Mouse (Mus musculus) lung, postnatal 0 days (tissue): Measurements from ENCODE around the gene Aes. TPM values are rescaled to one million over a fixed set of nuclear protein-coding genes. Genes with fewer than 3 reads are reported as not detected.
A peak's percentile ranks its signal among the peaks of the same experiment; 100 is the strongest.

Experiments used
- ATAC-seq: fragments of 200-750 bp; cut with Nextera tagmentation; 2 replicates; pipeline ENCODE4 v1.8.0; 2017; ENCODE audit warnings: moderate library complexity
- DNase-seq: peaks from one replicate; pipeline ENCODE4 v3.0.0-alpha.2; 2016; ENCODE audit warnings: low spot score
- H3K27ac ChIP-seq: fragments of 300-500 bp; sonication (generic); 2 replicates; pipeline ENCODE4 v1.5.1; 2014; ENCODE audit warnings: antibody characterized with exemption, mild to moderate bottlenecking, low read length, mixed read lengths
- H3K27me3 ChIP-seq: fragments of 300-500 bp; sonication (generic); replicated peaks from 2 replicates; pipeline ENCODE4 v1.6.1; 2014; ENCODE audit warnings: low read length, mixed read lengths; ENCODE audit not compliant: insufficient read depth
- H3K36me3 ChIP-seq: fragments of 300-500 bp; sonication (generic); 2 replicates; pipeline ENCODE4 v1.6.1; 2014; ENCODE audit warnings: low read length, mixed read lengths; ENCODE audit not compliant: insufficient read depth
- H3K4me1 ChIP-seq: fragments of 300-500 bp; sonication (generic); 2 replicates; pipeline ENCODE4 v1.6.1; 2014; ENCODE audit warnings: antibody characterized with exemption, low read depth, low read length, mixed read lengths; ENCODE audit not compliant: insufficient read depth
- H3K4me2 ChIP-seq: fragments of 300-500 bp; sonication (generic); replicated peaks from 2 replicates; pipeline ENCODE4 v1.6.1; 2014; ENCODE audit warnings: low read depth, mild to moderate bottlenecking, low read length, moderate library complexity, mixed read lengths
- H3K4me3 ChIP-seq: fragments of 300-500 bp; sonication (generic); 2 replicates; pipeline ENCODE4 v1.5.1; 2014; ENCODE audit warnings: low read depth, low read length
- H3K9ac ChIP-seq: fragments of 300-500 bp; sonication (generic); replicated peaks from 2 replicates; pipeline ENCODE4 v1.6.1; 2014; ENCODE audit warnings: low read depth, mild to moderate bottlenecking
- H3K9me3 ChIP-seq: fragments of 300-500 bp; sonication (generic); 2 replicates; pipeline ENCODE4 v1.6.1; 2016; ENCODE audit warnings: low read length, mixed read lengths
- CTCF ChIP-seq: IDR thresholded peaks from 2 replicates; pipeline ENCODE4 v1.5.1; 2016; ENCODE audit warnings: antibody characterized with exemption, mild to moderate bottlenecking
- EP300 ChIP-seq: IDR thresholded peaks from 2 replicates; pipeline ENCODE4 v1.6.1; 2016; ENCODE audit warnings: antibody characterized with exemption, mild to moderate bottlenecking, control low read depth
- WGBS: fragments of 180-500 bp; shearing (Covaris S2); extraction: QIAGEN DNeasy Blood & Tissue Kit; methylation state at CpG from one replicate; pipeline ENCODE4 v1.1.7; 2014; 5-methylcytosine and 5-hydroxymethylcytosine counted together
- polyA plus RNA-seq: library from polyadenylated mRNA; unstranded; fragments of >200 nt; fragmentation: Nextera tagmentation; extraction: Ambion mirVana; gene quantifications from 2 replicates; pipeline ENCODE4 v1.2.1, GENCODE M21; 2015

The Aes gene
- polyA plus RNA-seq, 1 experiment from 2014 or later, result 473 TPM

DNA sequence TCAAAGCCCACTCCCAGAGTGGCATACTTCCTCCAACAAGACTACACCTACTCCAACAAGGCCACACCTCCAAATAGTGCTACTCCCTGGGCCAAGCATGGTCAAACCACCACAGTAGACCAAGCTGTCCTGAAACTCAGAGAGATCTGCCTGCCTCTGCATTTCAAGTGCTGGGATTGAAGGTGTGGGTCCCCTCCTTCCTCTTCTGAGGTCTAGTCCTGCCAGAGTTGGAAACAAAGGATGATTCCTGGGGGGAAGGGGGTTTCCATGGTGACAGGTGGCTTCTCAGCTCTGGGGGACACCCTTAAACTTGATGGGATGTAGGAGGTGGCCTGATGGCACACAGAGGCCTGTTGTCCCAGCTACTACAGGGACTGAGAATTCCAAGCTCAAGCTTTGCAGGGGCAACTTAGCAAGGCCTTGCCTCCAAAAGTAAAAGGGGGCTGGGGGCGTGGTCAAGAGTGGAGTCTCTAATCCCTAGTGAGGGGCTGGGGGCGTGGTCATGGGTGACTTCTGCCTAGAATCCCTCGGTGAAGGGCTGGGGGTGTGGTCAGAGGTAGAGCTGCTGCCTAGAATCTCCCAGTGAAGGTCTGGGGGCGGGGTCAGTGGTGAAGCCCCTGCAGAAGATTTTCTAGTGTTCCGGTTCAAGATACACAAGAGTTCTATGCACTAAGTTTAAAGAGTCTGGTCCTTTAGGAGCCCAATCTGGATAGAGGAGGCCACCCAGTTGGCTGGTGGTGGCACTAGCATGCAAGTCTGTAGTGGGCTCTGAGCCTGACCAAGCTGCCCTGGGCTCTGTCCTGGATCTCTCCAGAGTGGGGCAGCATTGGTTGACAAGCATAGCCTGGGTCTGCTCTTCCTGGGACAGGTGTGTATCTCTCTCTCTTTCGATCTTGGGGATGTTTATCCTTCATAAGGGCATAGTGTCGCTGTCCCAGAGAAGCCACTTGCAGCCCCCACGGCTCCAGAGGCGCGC, 15.1 kb downstream of the Aes start, which contains the start of gene Tle2:
Gene Tle2, plus strand, starts transcription at position 481 of the 976 bp plus-strand sequence.
- Histone ChIP-seq H3K4me2 (peak within 1 kb of the TSS; percentile 90), H3K27ac (no peak within 1 kb of the TSS), H3K9ac (peak within 1 kb of the TSS; percentile 52), H3K4me1 (peaks cover 25% of the 10 kb centered on the region), H3K27me3 (no peaks in the 10 kb centered on the region; the same call in 1 of the 2 replicates), H3K36me3 (no peaks in the 10 kb centered on the region), H3K4me3 (peak within 1 kb of the TSS; percentile 57), H3K9me3 (no peaks in the 10 kb centered on the region)
- TF ChIP-seq EP300 (no peak), CTCF (no peak)
- no peak for ATAC-seq
- peak; percentile 16 for DNase-seq
- WGBS, result 22% methylated on average over 10 of the region's 10 CpGs

GRCm38 (mm10) chr10:81575208-81575631, 15.9 kb downstream of the Aes start:
- Histone ChIP-seq H3K27ac (no peak overlapping the region), H3K4me2 (peak overlapping the region; percentile 90), H3K4me3 (peak overlapping the region; percentile 57), H3K27me3 (no peaks in the 10 kb centered on the region; the same call in 1 of the 2 replicates), H3K36me3 (no peaks in the 10 kb centered on the region), H3K4me1 (peaks cover 25% of the 10 kb centered on the region), H3K9me3 (no peaks in the 10 kb centered on the region), H3K9ac (peak overlapping the region; percentile 52)
- DNase-seq (peak; percentile 48), ATAC-seq (no peak)
- TF ChIP-seq EP300, result no peak
- no peak for TF ChIP-seq CTCF
- 1% methylated on average over 30 of the region's 30 CpGs for WGBS

GRCm38 (mm10) chr10:81575695-81576094, 16.4 kb downstream of the Aes start:
- H3K27me3 ChIP-seq, result no peaks in the 10 kb centered on the region; the same call in 1 of the 2 replicates
- no peak for TF ChIP-seq CTCF
- no peak for TF ChIP-seq EP300
- peak overlapping the region; percentile 90 for H3K4me2 ChIP-seq
- H3K9ac ChIP-seq, result peak overlapping the region; percentile 52
- H3K4me1 ChIP-seq, result peaks cover 21% of the 10 kb centered on the region
- H3K36me3 ChIP-seq, result no peaks in the 10 kb centered on the region
- no peaks in the 10 kb centered on the region for H3K9me3 ChIP-seq
- 2% methylated on average over 6 of the region's 6 CpGs for WGBS
- ATAC-seq (no peak), DNase-seq (peak; percentile 15)
- peak overlapping the region; percentile 57 for H3K4me3 ChIP-seq
- H3K27ac ChIP-seq, result no peak overlapping the region

- Histone ChIP-seq H3K9me3 (no peaks in the 10 kb centered on the region), H3K27me3 (no peaks in the 10 kb centered on the region; the same call in 1 of the 2 replicates), H3K4me3 (no peak overlapping the region), H3K27ac (no peak overlapping the region), H3K9ac (no peak overlapping the region), H3K36me3 (no peaks in the 10 kb centered on the region), H3K4me1 (peaks cover 7% of the 10 kb centered on the region; the same call in 1 of the 2 replicates), H3K4me2 (no peak overlapping the region)
- TF ChIP-seq CTCF (no peak), EP300 (no peak)
- ATAC-seq (no peak), DNase-seq (no peak)
- WGBS, result 54% methylated on average over 2 of the region's 4 CpGs
Observed at GRCm38 (mm10) chr10:81579967-81580366, 20.7 kb downstream of the Aes start.

DNA sequence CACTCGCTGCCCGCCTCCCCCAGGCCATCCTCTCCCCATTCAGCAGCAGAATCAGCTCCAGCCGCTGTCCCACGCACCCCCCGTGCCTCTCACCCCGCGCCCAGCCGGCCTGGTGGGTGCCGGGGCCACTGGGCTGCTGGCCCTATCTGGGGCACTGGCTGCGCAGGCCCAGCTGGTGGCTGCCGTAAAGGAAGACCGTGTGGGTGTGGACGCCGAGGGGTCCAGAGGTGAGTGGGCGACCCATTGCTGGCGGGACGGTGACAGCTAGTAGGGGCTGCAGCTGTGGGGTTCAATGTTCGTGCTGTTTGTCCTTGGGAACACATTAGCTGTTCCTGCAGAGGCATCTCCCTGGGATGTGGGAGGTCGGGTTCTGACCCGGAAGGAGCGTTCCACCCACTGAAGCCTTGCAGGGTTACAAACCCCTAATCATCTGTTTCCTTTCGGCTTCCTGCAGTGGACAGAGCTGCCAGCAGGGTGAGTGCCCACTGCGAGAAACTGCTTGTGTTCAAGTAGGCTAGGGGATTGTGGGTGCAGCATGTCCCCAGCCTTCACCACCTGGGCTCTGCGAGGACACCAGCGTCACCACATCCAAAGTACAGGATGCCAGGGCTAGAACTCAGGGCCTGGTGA, 21.3 kb downstream of the Aes start:
- Histone ChIP-seq H3K27me3 (no peaks in the 10 kb centered on the region; the same call in 1 of the 2 replicates), H3K9me3 (no peaks in the 10 kb centered on the region), H3K4me2 (no peak overlapping the region), H3K4me3 (no peak overlapping the region), H3K36me3 (no peaks in the 10 kb centered on the region), H3K27ac (no peak overlapping the region), H3K9ac (no peak overlapping the region), H3K4me1 (peaks cover 5% of the 10 kb centered on the region; the same call in 1 of the 2 replicates)
- TF ChIP-seq CTCF (peak; percentile 64), EP300 (no peak)
- DNase-seq (no peak), ATAC-seq (peak; percentile 18; the same call in 1 of the 2 replicates)
- WGBS, result 42% methylated on average over 22 of the region's 25 CpGs

DNA sequence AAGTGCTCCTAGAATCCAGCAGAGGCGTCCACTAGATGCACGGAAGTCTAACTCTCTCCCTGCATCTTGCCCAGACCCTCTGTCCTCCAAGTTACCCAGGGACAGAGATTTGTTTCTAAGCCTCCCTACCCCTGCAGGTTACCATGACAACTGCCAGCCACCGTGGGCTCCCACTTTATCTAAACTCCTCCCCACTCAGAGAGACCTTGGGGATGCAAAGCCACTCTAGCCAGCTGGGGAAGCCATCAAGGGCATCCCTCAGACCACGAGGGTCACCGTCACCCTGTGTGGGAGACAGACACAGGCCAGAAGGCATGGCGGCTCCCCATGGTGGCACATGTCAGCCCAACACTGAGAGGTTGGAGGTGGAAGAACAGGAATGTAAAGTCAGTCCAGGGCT, 24.1 kb downstream of the Aes start:
- TF ChIP-seq EP300 (no peak), CTCF (no peak)
- H3K4me2 ChIP-seq, result no peak overlapping the region
- H3K4me1 ChIP-seq, result no peaks in the 10 kb centered on the region
- H3K36me3 ChIP-seq, result peaks cover 5% of the 10 kb centered on the region; the same call in 1 of the 2 replicates
- 58% methylated on average over 6 of the region's 6 CpGs for WGBS
- no peak overlapping the region for H3K4me3 ChIP-seq
- no peaks in the 10 kb centered on the region for H3K27me3 ChIP-seq
- no peak overlapping the region for H3K9ac ChIP-seq
- no peak for ATAC-seq
- H3K9me3 ChIP-seq, result no peaks in the 10 kb centered on the region
- H3K27ac ChIP-seq, result no peak overlapping the region
- no peak for DNase-seq
